Mouse (Mus musculus) heart, postnatal 36 days (tissue): Measurements from ENCODE around the gene Lrriq4. TPM values are rescaled to one million over a fixed set of nuclear protein-coding genes. Genes with fewer than 3 reads are reported as not detected.
A peak's percentile ranks its signal among the peaks of the same experiment; 100 is the strongest.

ENCODE experiments used
- DNase-seq, 2 experiments: peaks; one replicate each; pipeline ENCODE4 v3.0.0; 2021 to 2022
- intact Hi-C: fragments of 180-260 bp; cut with DNase I; formaldehyde crosslinking; loops from one replicate; pipeline ENCODE4 v1.15.1; 2025
- total RNA-seq, 2 experiments: library from RNA; stranded (reverse); gene quantifications; 2 replicates each; pipeline ENCODE4 v1.2.3; 2021

The Lrriq4 gene
- total RNA-seq = not detected

GRCm38 (mm10) chr3:30644207-30644606 is at the start of gene Lrriq4:
Gene Lrriq4 (plus strand): TSS chr3:30644507.
- intact Hi-C loops = no loop called here
- DNase-seq = no peak

GRCm38 (mm10) chr3:30595111-30595832 is 49.0 kb upstream of the Lrriq4 start:
- DNase-seq = peak; percentile 47 to 54
- intact Hi-C loops = loop anchor here (10.0 kb wide), 2 partner anchors 540 to 1790 kb away; partner anchors contain the start of gene Rpl22l1

- no peak for DNase-seq
- intact Hi-C loops = loop anchor here (10.0 kb wide), 2 partner anchors 538 to 1792 kb away; partner anchors contain the start of gene Rpl22l1
These were observed 47.0 kb upstream of the Lrriq4 start for GRCm38 (mm10) chr3:30597271-30597670.

GRCm38 (mm10) chr3:30599711-30600545 is 44.4 kb upstream of the Lrriq4 start, which contains the start of gene Actrt3:
Gene Actrt3 (minus strand): TSS chr3:30599939.
- DNase-seq = peak; percentile 28 to 29
- intact Hi-C loops = loop anchor here (2.0 to 10.0 kb wide), 4 partner anchors 193 to 1795 kb away; partner anchors contain the start of genes Phc3, Rpl22l1 and Sec62

GRCm38 (mm10) chr3:30600717-30601116 is 43.6 kb upstream of the Lrriq4 start:
- intact Hi-C loops = loop anchor here (2.0 to 5.0 kb wide), 2 partner anchors 192 to 367 kb away; partner anchors contain the start of genes Phc3 and Sec62
- DNase-seq = peak; percentile 31 to 53

- intact Hi-C loops = loop anchor here (2.0 to 5.0 kb wide), 2 partner anchors 192 to 366 kb away; partner anchors contain the start of genes Phc3 and Sec62
- peak; percentile 90 to 93 for DNase-seq
These were observed 43.1 kb upstream of the Lrriq4 start for GRCm38 (mm10) chr3:30601175-30601574.

GRCm38 (mm10) chr3:30601610-30602064 is 42.7 kb upstream of the Lrriq4 start:
- DNase-seq = no peak
- intact Hi-C loops = loop anchor here (2.0 to 5.0 kb wide), 2 partner anchors 191 to 366 kb away; partner anchors contain the start of genes Phc3 and Sec62

GRCm38 (mm10) chr3:30602065-30602739 is 42.1 kb upstream of the Lrriq4 start, which contains the start of gene Mynn:
Gene Mynn (plus strand): TSS chr3:30602065.
- DNase-seq = peak; percentile 95 to 99
- intact Hi-C loops = loop anchor here (5.0 kb wide), 1 partner anchor 365 kb away; the partner anchor contains the start of gene Phc3

- intact Hi-C loops = loop anchor here (5.0 kb wide), 1 partner anchor 365 kb away; the partner anchor contains the start of gene Phc3
- no peak for DNase-seq
These were observed 41.6 kb upstream of the Lrriq4 start for GRCm38 (mm10) chr3:30602740-30603098.

GRCm38 (mm10) chr3:30603256-30603655 is 41.1 kb upstream of the Lrriq4 start:
- DNase-seq = no peak
- intact Hi-C loops = loop anchor here (5.0 kb wide), 1 partner anchor 364 kb away; the partner anchor contains the start of gene Phc3

- no peak for DNase-seq
- intact Hi-C loops = no loop called here
These were observed 35.3 kb upstream of the Lrriq4 start for GRCm38 (mm10) chr3:30608999-30609398.

GRCm38 (mm10) chr3:30610930-30611329 is 33.4 kb upstream of the Lrriq4 start:
- intact Hi-C loops = no loop called here
- DNase-seq = no peak

GRCm38 (mm10) chr3:30620132-30620531 is 24.2 kb upstream of the Lrriq4 start:
- DNase-seq = no peak
- intact Hi-C loops = no loop called here

GRCm38 (mm10) chr3:30633681-30634080 is 10.6 kb upstream of the Lrriq4 start:
- DNase-seq = no peak
- intact Hi-C loops = no loop called here

GRCm38 (mm10) chr3:30635629-30636028 is 8.7 kb upstream of the Lrriq4 start:
- intact Hi-C loops = no loop called here

GRCm38 (mm10) chr3:30646761-30647160 is 2.5 kb downstream of the Lrriq4 start:
- intact Hi-C loops = no loop called here
- DNase-seq = no peak

More at GRCm38 (mm10) chr3:30635629-30636028, 8.7 kb upstream of the Lrriq4 start:
- no peak for DNase-seq

GRCm38 (mm10) chr3:30647440-30648090 is 3.3 kb downstream of the Lrriq4 start, which contains the start of gene Lrrc34:
Gene Lrrc34 (minus strand): TSS chr3:30647869.
- DNase-seq = peak; percentile 6 to 18
- intact Hi-C loops = no loop called here

GRCm38 (mm10) chr3:30648466-30648865 is 4.2 kb downstream of the Lrriq4 start:
- intact Hi-C loops = no loop called here
- no peak for DNase-seq

GRCm38 (mm10) chr3:30650062-30650841 is 5.9 kb downstream of the Lrriq4 start:
- intact Hi-C loops = no loop called here

More at GRCm38 (mm10) chr3:30650062-30650841, 5.9 kb downstream of the Lrriq4 start:
- no peak for DNase-seq
